Mouse (Mus musculus): ENCODE results near the gene Gm2a. TPM values are rescaled to one million over a fixed set of nuclear protein-coding genes. Genes with fewer than 3 reads are reported as not detected.

Gm2a gene
- polyA plus RNA-seq, 1 experiment = 2.9 TPM

- Histone ChIP-seq H3ac (ENCODE audit: control insufficient read depth, insufficient read length, low read depth) (no peak overlapping the region), H3K27me3 (ENCODE audit: control insufficient read depth, insufficient read depth, insufficient read length) (no peaks in the 10 kb centered on the region), H3K4me3 (ENCODE audit: insufficient read depth, poor library complexity, severe bottlenecking) (no peak overlapping the region), H3K36me3 (ENCODE audit: control insufficient read depth, insufficient read depth) (no peaks in the 10 kb centered on the region), H3K79me3 (ENCODE audit: low read depth) (no peaks in the 10 kb centered on the region), H3K79me2 (ENCODE audit: control insufficient read depth, insufficient read depth) (no peaks in the 10 kb centered on the region)
- TF ChIP-seq CTCF (IDR thresholded peaks at IDR 0.05; ENCODE audit: control insufficient read depth, insufficient read depth, insufficient read length) = no peak
- no peak for TF ChIP-seq MYOG (IDR thresholded peaks at IDR 0.05; ENCODE audit: control insufficient read depth, extremely low read depth, insufficient read length)
- no peak for TF ChIP-seq FOSL1 (IDR thresholded peaks at IDR 0.05; ENCODE audit: insufficient read depth, low read length, poor library complexity, severe bottlenecking)
Observed at GRCm38 (mm10) chr11:55066921-55067320, 31.0 kb upstream of the Gm2a start.

GRCm38 (mm10) chr11:55069023-55069422 lies 28.9 kb upstream of the Gm2a start:
- Histone ChIP-seq H3K27me3 (ENCODE audit: control insufficient read depth, insufficient read depth, insufficient read length) (no peaks in the 10 kb centered on the region), H3K79me3 (ENCODE audit: low read depth) (no peaks in the 10 kb centered on the region), H3K36me3 (ENCODE audit: control insufficient read depth, insufficient read depth) (no peaks in the 10 kb centered on the region), H3ac (ENCODE audit: control insufficient read depth, insufficient read length, low read depth) (no peak overlapping the region), H3K4me3 (ENCODE audit: insufficient read depth, poor library complexity, severe bottlenecking) (no peak overlapping the region), H3K79me2 (ENCODE audit: control insufficient read depth, insufficient read depth) (no peaks in the 10 kb centered on the region)
- TF ChIP-seq MYOG (IDR thresholded peaks at IDR 0.05; ENCODE audit: control insufficient read depth, extremely low read depth, insufficient read length) (no peak), CEBPB (IDR thresholded peaks at IDR 0.05; ENCODE audit: low read depth) (no peak), FOSL1 (IDR thresholded peaks at IDR 0.05; ENCODE audit: insufficient read depth, low read length, poor library complexity, severe bottlenecking) (no peak), MYOD1 (IDR thresholded peaks at IDR 0.05; ENCODE audit: control insufficient read depth, insufficient read length, low read depth) (no peak), MAX (IDR thresholded peaks at IDR 0.05) (no peak), CTCF (IDR thresholded peaks at IDR 0.05; ENCODE audit: control insufficient read depth, insufficient read depth, insufficient read length) (no peak), USF1 (IDR thresholded peaks at IDR 0.05; ENCODE audit: low read depth) (no peak)

GRCm38 (mm10) chr11:55071344-55071743 lies 26.6 kb upstream of the Gm2a start:
- H3ac ChIP-seq (ENCODE audit: control insufficient read depth, insufficient read length, low read depth) = no peak overlapping the region
- H3K27me3 ChIP-seq (ENCODE audit: control insufficient read depth, insufficient read depth, insufficient read length) = no peaks in the 10 kb centered on the region
- H3K4me3 ChIP-seq (ENCODE audit: insufficient read depth, poor library complexity, severe bottlenecking) = no peak overlapping the region
- H3K79me3 ChIP-seq (ENCODE audit: low read depth) = no peaks in the 10 kb centered on the region
- no peaks in the 10 kb centered on the region for H3K79me2 ChIP-seq (ENCODE audit: control insufficient read depth, insufficient read depth)
- TF ChIP-seq USF1 (IDR thresholded peaks at IDR 0.05; ENCODE audit: low read depth) = no peak
- no peak for TF ChIP-seq MYOG (IDR thresholded peaks at IDR 0.05; ENCODE audit: control insufficient read depth, extremely low read depth, insufficient read length)
- no peak for TF ChIP-seq MYOD1 (IDR thresholded peaks at IDR 0.05; ENCODE audit: control insufficient read depth, insufficient read length, low read depth)
- no peak for TF ChIP-seq MAX (IDR thresholded peaks at IDR 0.05)
- no peak for TF ChIP-seq CEBPB (IDR thresholded peaks at IDR 0.05; ENCODE audit: low read depth)
- no peak for TF ChIP-seq CTCF (IDR thresholded peaks at IDR 0.05; ENCODE audit: control insufficient read depth, insufficient read depth, insufficient read length)
- TF ChIP-seq FOSL1 (IDR thresholded peaks at IDR 0.05; ENCODE audit: insufficient read depth, low read length, poor library complexity, severe bottlenecking) = no peak
- H3K36me3 ChIP-seq (ENCODE audit: control insufficient read depth, insufficient read depth) = no peaks in the 10 kb centered on the region

GRCm38 (mm10) chr11:55072467-55072866 lies 25.4 kb upstream of the Gm2a start:
- no peaks in the 10 kb centered on the region for H3K79me3 ChIP-seq (ENCODE audit: low read depth)
- no peak overlapping the region for H3K4me3 ChIP-seq (ENCODE audit: insufficient read depth, poor library complexity, severe bottlenecking)
- no peak overlapping the region for H3ac ChIP-seq (ENCODE audit: control insufficient read depth, insufficient read length, low read depth)
- no peaks in the 10 kb centered on the region for H3K36me3 ChIP-seq (ENCODE audit: control insufficient read depth, insufficient read depth)
- TF ChIP-seq MAX (IDR thresholded peaks at IDR 0.05) (no peak), MYOG (IDR thresholded peaks at IDR 0.05; ENCODE audit: control insufficient read depth, extremely low read depth, insufficient read length) (no peak), USF1 (IDR thresholded peaks at IDR 0.05; ENCODE audit: low read depth) (no peak), MYOD1 (IDR thresholded peaks at IDR 0.05; ENCODE audit: control insufficient read depth, insufficient read length, low read depth) (no peak), CTCF (IDR thresholded peaks at IDR 0.05; ENCODE audit: control insufficient read depth, insufficient read depth, insufficient read length) (no peak), CEBPB (IDR thresholded peaks at IDR 0.05; ENCODE audit: low read depth) (no peak), FOSL1 (IDR thresholded peaks at IDR 0.05; ENCODE audit: insufficient read depth, low read length, poor library complexity, severe bottlenecking) (no peak)
- no peaks in the 10 kb centered on the region for H3K79me2 ChIP-seq (ENCODE audit: control insufficient read depth, insufficient read depth)
- H3K27me3 ChIP-seq (ENCODE audit: control insufficient read depth, insufficient read depth, insufficient read length) = no peaks in the 10 kb centered on the region

- Histone ChIP-seq H3K79me3 (ENCODE audit: low read depth) (no peaks in the 10 kb centered on the region), H3K27me3 (ENCODE audit: control insufficient read depth, insufficient read depth, insufficient read length) (no peaks in the 10 kb centered on the region), H3K36me3 (ENCODE audit: control insufficient read depth, insufficient read depth) (no peaks in the 10 kb centered on the region), H3K4me3 (ENCODE audit: insufficient read depth, poor library complexity, severe bottlenecking) (no peak overlapping the region), H3ac (ENCODE audit: control insufficient read depth, insufficient read length, low read depth) (no peak overlapping the region), H3K79me2 (ENCODE audit: control insufficient read depth, insufficient read depth) (no peaks in the 10 kb centered on the region)
- no peak for TF ChIP-seq MAX (IDR thresholded peaks at IDR 0.05)
- no peak for TF ChIP-seq USF1 (IDR thresholded peaks at IDR 0.05; ENCODE audit: low read depth)
- TF ChIP-seq MYOG (IDR thresholded peaks at IDR 0.05; ENCODE audit: control insufficient read depth, extremely low read depth, insufficient read length) = no peak
- TF ChIP-seq FOSL1 (IDR thresholded peaks at IDR 0.05; ENCODE audit: insufficient read depth, low read length, poor library complexity, severe bottlenecking) = no peak
- no peak for TF ChIP-seq CTCF (IDR thresholded peaks at IDR 0.05; ENCODE audit: control insufficient read depth, insufficient read depth, insufficient read length)
Observed at GRCm38 (mm10) chr11:55073191-55073590, 24.7 kb upstream of the Gm2a start.

- no peak for TF ChIP-seq USF1 (IDR thresholded peaks at IDR 0.05; ENCODE audit: low read depth)
- TF ChIP-seq MYOD1 (IDR thresholded peaks at IDR 0.05; ENCODE audit: control insufficient read depth, insufficient read length, low read depth) = no peak
- TF ChIP-seq MAX (IDR thresholded peaks at IDR 0.05) = no peak
- no peak for TF ChIP-seq FOSL1 (IDR thresholded peaks at IDR 0.05; ENCODE audit: insufficient read depth, low read length, poor library complexity, severe bottlenecking)
- no peak for TF ChIP-seq MYOG (IDR thresholded peaks at IDR 0.05; ENCODE audit: control insufficient read depth, extremely low read depth, insufficient read length)
- TF ChIP-seq CTCF (IDR thresholded peaks at IDR 0.05; ENCODE audit: control insufficient read depth, insufficient read depth, insufficient read length) = no peak
- TF ChIP-seq CEBPB (IDR thresholded peaks at IDR 0.05; ENCODE audit: low read depth) = no peak
- H3K36me3 ChIP-seq (ENCODE audit: control insufficient read depth, insufficient read depth) = no peaks in the 10 kb centered on the region
- H3K4me3 ChIP-seq (ENCODE audit: insufficient read depth, poor library complexity, severe bottlenecking) = no peak overlapping the region
- no peaks in the 10 kb centered on the region for H3K79me2 ChIP-seq (ENCODE audit: control insufficient read depth, insufficient read depth)
- no peak overlapping the region for H3ac ChIP-seq (ENCODE audit: control insufficient read depth, insufficient read length, low read depth)
- no peaks in the 10 kb centered on the region for H3K79me3 ChIP-seq (ENCODE audit: low read depth)
- no peaks in the 10 kb centered on the region for H3K27me3 ChIP-seq (ENCODE audit: control insufficient read depth, insufficient read depth, insufficient read length)
Observed at GRCm38 (mm10) chr11:55075602-55076001, 22.3 kb upstream of the Gm2a start.

Data from C2C12 (cell line).